Mouse (Mus musculus): ENCODE data around the gene Gbx2.

The Gbx2 gene

DNA sequence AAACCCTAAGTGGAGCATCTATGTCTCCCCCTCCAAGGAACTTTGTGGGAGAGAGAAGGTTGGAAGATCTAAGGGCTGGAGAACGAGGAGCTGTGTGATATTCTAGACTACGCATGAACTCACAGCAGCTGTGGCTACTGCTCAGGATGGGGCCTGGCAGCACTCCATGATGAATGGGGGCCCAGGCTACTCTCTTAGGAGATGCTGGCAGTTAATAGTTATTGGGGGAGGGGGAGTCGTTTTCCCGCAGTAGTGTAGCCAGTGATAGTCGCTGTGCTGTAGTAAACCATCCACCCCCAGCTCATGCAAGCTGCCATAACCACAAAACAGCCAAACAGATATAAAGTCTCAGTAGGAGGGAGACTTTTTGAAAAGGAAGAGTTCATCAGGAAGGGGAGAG, 18.6 kb downstream of the Gbx2 start:
- DNase-seq (ENCODE audit: low read depth, low spot score), result no peak

DNA sequence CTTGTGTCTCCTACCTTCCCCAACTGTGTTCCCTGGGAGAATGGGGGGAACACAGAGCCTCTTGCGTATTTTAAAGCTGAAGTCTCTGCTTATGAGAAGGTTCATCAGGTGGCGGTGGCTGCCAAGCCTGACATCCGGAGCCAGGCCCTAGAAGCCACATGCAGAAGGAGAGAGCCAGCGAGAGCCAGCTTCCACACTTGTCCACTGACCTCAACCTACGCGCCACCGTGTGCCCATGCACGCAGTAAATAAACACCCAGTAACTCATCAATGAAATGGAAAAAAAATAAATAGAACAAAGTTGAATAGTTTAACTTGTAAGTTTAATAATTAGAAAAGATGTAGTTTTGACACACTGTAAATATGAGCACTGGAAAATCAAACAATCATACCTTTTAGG, 21.2 kb downstream of the Gbx2 start:
- DNase-seq (ENCODE audit: low read depth, low spot score), result no peak

DNA sequence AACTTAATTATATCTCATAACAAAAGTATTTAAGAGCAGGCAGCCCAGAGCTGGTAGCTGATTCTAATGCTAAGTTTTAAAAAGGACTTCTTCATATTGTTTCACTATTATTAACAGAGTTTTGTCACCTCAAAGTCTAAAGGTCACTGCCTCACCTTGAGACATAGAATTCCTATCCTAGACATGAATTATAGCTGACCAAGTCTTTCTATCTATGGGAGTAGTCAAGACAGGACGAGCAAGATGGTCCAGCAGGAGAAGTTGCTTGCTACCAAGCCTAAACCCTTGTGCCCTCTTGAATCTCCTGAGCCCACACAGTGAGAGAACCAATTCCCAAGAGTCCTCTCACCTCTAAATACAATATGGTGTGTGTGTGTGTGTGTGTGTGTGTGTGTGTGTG, 28.3 kb downstream of the Gbx2 start:
- DNase-seq (ENCODE audit: low read depth, low spot score), result no peak

DNA sequence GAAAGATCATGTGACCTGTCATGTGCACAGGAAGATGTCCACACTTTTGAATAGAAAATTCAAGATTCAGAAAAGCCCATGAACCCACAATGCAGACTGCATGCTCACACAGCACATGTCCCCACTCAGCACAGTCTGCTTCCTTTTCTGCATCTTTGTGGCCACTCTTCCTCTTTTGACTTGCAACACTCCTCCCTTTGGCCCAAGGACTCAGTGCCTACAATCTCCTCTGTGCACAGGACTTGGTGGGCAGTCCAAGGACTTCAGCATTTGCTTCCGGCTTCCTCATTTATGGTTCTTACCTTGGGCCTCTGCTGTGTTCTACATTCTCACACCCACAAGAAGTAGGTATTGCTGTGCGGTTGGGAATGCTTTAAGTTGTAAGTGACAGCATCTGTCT, 28.7 kb downstream of the Gbx2 start:
- no peak for DNase-seq (ENCODE audit: low read depth, low spot score)

DNA sequence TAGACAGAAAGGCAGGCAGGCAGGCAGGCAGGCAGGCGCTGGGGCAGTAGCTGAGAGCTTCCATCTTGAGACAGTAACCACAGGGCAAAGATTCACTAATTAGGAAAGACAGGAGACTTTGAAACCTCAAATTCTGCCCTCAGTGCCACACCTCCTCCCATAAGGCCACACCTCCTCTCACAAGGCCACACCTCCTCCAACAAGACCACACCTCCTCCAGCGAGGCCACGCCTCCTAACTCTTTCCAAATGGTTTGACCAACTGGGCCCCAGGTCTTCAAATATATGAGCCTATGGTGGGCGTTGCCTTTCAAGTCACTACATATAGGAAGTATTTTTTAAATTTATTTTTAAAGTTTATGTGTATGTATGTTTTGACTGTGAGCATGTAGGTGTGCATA, 29.6 kb downstream of the Gbx2 start:
- no peak for DNase-seq (ENCODE audit: low read depth, low spot score)

DNA sequence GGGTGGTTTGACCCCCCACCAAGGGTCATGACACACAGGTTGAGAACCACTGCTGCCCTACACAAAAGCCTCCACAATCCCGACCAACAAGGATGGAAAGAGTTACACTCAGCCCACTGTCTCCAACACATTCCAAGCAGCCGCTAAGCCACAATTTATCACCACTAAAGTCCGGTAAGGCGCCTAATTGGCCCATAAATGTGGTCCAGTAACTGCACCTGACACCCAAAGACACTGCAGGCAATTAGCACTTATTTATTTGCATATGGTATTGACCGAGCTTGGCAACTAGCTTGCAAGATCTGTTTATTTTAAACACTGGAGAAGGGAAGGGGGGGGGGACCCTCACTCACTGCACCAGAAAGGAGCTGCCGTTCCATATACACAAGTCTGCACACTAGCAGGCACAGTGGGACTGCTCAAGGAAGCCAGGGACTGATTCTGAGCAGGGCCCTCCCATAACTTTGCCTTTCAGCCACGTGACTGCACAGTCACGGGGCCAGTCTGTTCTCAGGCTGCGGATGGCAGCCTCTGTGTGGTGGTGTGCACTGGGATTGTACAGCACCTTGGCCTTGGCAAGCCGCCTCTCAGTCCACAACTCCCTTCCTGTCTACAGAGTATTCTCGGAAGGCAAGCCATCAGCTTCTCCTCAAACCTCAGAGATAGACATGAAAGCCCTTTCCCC, 31.1 kb downstream of the Gbx2 start:
- no peak for DNase-seq (ENCODE audit: low read depth, low spot score)

DNA sequence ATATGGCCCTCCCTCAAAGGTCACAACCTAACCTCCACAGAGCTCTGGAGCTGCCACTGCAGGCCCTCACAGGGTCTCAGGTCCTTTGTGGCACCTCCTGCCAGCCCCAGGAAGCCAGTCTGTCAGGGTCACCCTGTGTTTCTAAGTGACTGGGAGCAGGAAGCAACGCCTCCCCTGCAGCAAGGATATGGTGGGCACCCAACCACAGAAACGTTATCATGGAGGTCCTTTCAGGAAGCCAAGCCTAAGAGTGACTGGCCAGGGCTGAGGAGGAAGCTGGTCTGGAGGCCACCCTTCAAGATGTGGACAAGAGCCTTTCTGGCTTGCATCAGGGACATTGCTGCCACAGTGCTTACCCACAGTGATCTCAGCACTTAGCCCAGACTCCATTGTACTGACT, 31.9 kb downstream of the Gbx2 start:
- DNase-seq (ENCODE audit: low read depth, low spot score), result no peak

DNA sequence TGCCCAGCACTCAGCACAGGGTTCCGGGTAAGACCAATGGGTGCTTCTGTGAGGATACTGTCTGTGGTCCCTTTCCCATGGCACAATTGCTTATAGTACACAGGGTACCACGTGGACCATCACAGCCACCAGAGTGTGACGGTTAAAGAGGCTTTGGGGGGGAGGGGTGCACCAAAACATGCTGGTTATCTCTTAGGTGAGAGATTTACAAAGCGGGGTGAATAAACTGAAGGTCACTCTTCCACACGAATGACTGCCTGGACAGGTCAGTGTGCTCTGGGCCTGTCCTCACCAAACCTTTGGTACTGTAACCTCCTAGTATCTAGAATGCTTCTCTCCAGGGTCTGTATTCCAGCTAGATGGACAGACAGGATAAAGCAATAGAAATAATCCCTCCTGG, 35.2 kb downstream of the Gbx2 start:
- no peak for DNase-seq (ENCODE audit: low read depth, low spot score)

DNA sequence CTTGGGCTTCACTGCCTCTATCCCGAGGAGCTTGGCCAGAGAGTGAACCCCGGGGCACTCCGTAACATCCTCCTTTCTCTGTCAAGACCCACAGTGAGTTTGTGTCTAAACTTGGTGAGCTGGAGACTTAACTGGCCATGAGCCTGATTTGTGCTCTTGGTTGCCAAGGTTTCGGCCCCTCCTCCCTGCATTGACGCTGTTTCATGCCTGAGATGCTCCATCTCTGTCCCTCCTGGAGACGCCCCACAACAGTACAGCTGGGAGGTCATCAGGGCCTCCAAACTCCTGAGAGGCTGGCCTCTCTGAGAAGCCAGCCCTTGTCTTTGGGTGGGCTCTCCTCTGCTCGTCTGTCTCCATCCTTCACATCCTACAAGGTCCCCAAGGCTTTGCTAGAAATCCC, 38.7 kb downstream of the Gbx2 start:
- no peak for DNase-seq (ENCODE audit: low read depth, low spot score)

DNA sequence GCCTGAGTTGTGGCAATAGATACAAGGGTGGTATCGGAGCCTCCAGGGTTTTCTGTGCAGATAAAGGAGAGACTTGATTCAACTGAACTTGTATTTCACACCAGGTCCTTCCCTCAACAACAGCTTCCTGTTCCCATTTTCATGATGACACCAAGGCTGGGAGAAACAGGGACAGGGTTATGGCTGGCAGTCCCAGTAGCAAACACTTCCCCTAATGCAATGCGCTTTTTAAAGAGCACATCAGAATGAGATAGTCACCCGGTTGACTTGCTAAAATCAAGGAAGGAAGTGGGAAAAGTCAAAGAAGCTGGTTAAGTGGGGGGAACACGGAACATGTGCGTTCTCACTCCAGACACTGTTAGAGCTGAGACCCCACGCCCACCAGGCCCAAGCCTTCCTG, 39.6 kb downstream of the Gbx2 start:
- no peak for DNase-seq (ENCODE audit: low read depth, low spot score)

DNA sequence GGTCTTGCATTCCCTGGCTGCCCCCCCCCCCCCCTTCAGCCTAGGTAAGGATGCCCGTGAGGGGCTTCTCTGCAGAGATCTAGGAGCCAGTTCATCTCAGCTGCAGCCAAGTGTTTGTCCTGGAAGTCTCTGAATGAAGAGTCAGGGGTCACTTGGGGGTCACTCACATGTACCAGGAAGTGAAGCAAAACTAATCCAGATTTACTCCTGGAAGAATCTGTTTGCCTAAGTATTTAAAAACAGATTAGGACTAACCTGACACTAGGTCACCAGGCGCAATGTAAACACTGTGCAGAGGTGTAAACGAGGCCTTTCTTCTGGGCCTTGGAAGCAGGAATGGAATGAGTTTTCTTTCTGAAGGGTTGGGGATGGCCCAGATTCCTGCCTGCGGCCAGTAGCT, 45.3 kb downstream of the Gbx2 start:
- DNase-seq (ENCODE audit: low read depth, low spot score), result no peak

DNA sequence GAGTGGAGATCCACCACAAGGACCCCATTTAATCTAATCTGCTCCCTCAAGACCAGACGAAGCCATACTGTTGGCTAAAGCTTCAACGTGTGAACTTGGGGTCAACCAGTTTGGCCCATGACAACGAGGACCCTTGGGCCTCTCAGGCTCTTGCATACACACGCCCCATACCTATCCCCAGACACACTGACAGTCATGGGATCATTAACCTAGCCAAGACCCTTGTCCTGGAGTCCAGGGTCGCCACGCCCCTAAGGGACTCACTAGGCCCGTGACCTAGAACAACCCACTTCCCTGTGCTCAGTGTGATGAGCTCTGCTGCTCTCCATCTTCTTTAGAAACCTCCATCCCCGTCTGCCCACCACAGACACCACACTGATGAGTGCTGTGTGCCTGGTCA, 46.6 kb downstream of the Gbx2 start:
- no peak for DNase-seq (ENCODE audit: low read depth, low spot score)

DNA sequence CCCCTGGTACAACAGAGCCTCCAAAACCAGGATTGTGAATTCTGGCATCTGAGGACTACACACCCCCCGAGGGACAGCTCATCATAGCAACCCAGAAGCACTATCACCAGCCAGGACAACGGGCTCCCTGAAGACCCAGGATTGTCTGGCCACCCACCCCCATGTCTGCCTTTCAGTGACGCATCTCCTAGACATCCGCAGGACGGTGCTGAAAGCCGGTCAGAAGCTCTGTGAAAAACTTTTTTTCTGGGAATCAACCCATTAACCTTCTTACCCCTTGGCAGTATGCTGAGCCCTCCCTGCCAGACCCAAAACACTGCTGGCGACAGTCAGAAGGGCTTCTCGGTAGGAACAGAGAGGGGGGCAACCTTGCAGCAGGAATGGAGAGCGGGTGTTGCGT, 50.1 kb downstream of the Gbx2 start:
- no peak for DNase-seq (ENCODE audit: low read depth, low spot score)

DNA sequence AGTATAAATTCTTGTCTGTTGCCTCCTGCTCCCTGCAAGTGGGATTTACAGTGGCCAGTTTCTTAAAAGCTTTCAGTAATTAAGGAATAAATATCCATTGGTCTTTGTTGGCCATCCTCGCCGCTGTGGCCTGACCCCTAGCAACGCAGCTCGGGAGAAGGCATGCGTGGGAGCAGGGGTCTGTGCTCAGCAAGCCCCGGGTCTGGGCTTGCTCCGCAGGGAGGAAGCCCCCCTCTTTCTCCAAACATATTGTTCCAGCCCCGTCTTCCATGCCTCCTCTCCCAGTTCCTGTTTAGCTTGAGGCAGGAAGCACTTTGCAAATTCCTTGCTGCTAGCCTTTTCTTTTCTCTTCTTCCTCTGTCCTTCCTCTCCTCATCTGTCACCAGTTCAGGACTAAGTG, 50.8 kb downstream of the Gbx2 start:
- DNase-seq (ENCODE audit: low read depth, low spot score), result no peak

DNA sequence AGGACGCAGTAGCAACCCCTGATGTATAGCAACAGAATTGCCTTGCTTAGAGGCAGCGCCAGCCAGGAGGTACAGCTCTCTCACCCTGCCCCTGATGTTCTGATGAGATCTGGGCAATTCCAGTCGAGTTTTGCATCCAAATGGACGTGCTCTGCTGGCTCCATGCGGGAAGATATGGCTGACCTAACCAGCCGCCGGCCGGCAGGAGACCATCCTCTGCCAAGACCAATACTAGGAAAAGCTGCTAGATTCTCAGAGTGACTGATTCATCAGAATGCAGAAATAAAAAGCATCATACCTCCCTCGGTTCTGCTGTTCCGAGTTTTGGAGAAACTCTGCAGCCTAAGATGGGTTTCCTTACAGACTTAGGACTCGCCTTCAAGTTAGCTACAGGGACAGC, 52.5 kb downstream of the Gbx2 start:
- DNase-seq (ENCODE audit: low read depth, low spot score), result no peak

Measured in CD4-positive helper T cell, adult 2 months (primary cell).